Mouse (Mus musculus) liver, embryonic 14.5 days (tissue): ENCODE measurements around the gene Mdc1. TPM values are rescaled to one million over a fixed set of nuclear protein-coding genes. Genes with fewer than 3 reads are reported as not detected.

ENCODE experiments used
- ATAC-seq: fragments of 200-750 bp; cut with Nextera tagmentation; 2 replicates; pipeline ENCODE4 v1.8.0; 2017; ENCODE audit warnings: moderate number of reproducible peaks, mild to moderate bottlenecking, moderate library complexity; ENCODE audit not compliant: insufficient read depth
- DNase-seq, 3 experiments: peaks; one replicate each; pipeline ENCODE4 v3.0.0-alpha.2; 2012 to 2013; ENCODE audit warnings: low read depth in 3 of 3, low spot score in 3 of 3
- H3K27ac ChIP-seq: fragments of 300-500 bp; sonication (generic); 2 replicates; pipeline ENCODE4 v1.5.1; 2014; ENCODE audit warnings: moderate library complexity, mild to moderate bottlenecking, control low read depth, inconsistent platforms
- H3K27me3 ChIP-seq: fragments of 300-500 bp; sonication (generic); 2 replicates; pipeline ENCODE4 v1.6.1; 2014; ENCODE audit warnings: mild to moderate bottlenecking, low read length, moderate library complexity; ENCODE audit not compliant: control insufficient read depth, insufficient read depth
- H3K36me3 ChIP-seq: fragments of 300-500 bp; sonication (generic); replicated peaks from 2 replicates; pipeline ENCODE4 v1.6.1; 2014; ENCODE audit warnings: low read depth; ENCODE audit not compliant: control insufficient read depth, insufficient read depth
- H3K4me1 ChIP-seq, 2 experiments: fragments of 200-500 bp in 1 of 2; fragments of 300-500 bp in 1 of 2; sonication (generic) in 1 of 2; replicated peaks; 2 replicates each; pipeline ENCODE4 v1.6.1; 2012 to 2014; ENCODE audit warnings: antibody characterized with exemption in 1 of 2, inconsistent platforms in 1 of 2, low read length in 1 of 2; ENCODE audit not compliant: control insufficient read depth in 2 of 2, insufficient read depth in 2 of 2
- H3K4me2 ChIP-seq: fragments of 300-500 bp; sonication (generic); 2 replicates; pipeline ENCODE4 v1.6.1; 2014; ENCODE audit warnings: low read depth, mild to moderate bottlenecking, control low read depth, moderate library complexity
- H3K4me3 ChIP-seq, 2 experiments: fragments of 200-500 bp in 1 of 2; fragments of 300-500 bp in 1 of 2; sonication (generic) in 1 of 2; 2 replicates each; pipeline ENCODE4 v1.5.1; 2012 to 2014; ENCODE audit warnings: low read depth in 2 of 2, low read length in 2 of 2, mild to moderate bottlenecking in 2 of 2, control low read depth in 1 of 2, inconsistent platforms in 1 of 2, moderate library complexity in 1 of 2; ENCODE audit not compliant: insufficient read depth in 1 of 2
- H3K9ac ChIP-seq: fragments of 300-500 bp; sonication (generic); replicated peaks from 2 replicates; pipeline ENCODE4 v1.6.1; 2014; ENCODE audit warnings: mild to moderate bottlenecking, control low read depth, moderate library complexity
- H3K9me3 ChIP-seq: fragments of 300-500 bp; sonication (generic); 2 replicates; pipeline ENCODE4 v1.6.1; 2016; ENCODE audit warnings: low read length, mixed read lengths; ENCODE audit not compliant: control insufficient read depth
- CTCF ChIP-seq: IDR thresholded peaks from 2 replicates; pipeline ENCODE4 v1.5.1; 2016; ENCODE audit warnings: antibody characterized with exemption, low read depth, control low read depth
- EP300 ChIP-seq: IDR thresholded peaks from 2 replicates; pipeline ENCODE4 v1.6.1; 2016; ENCODE audit warnings: antibody characterized with exemption, low read depth
- WGBS: fragments of 180-500 bp; shearing (Covaris S2); extraction: QIAGEN DNeasy Blood & Tissue Kit; methylation state at CpG from one replicate; pipeline ENCODE4 v1.1.7; 2014; ENCODE audit not compliant: insufficient replicate concordance; 5-methylcytosine and 5-hydroxymethylcytosine counted together
- polyA plus RNA-seq, 2 experiments: library from polyadenylated mRNA; depleted of rRNA in 1 of 2; stranded (reverse) in 1 of 2; unstranded in 1 of 2; fragments of >200 nt; fragmentation: Nextera tagmentation in 1 of 2; extraction: Ambion mirVana in 1 of 2; gene quantifications; 2 replicates each; pipeline versions ENCODE4 v1.2.1 to v1.2.3; 2012 to 2014

The Mdc1 gene
- polyA plus RNA-seq, 2 experiments = 6.3 to 10.0 TPM

- Histone ChIP-seq H3K36me3 (peaks cover 53% of the 10 kb centered on the region), H3K4me1 (peaks cover 4 to 7% of the 10 kb centered on the region in 2 experiments; a peak in 2 of 4 replicates)
- WGBS = 89% methylated on average over 14 of the region's 14 CpGs
Measured at GRCm38 (mm10) chr17:35883777-35884176, 42.5 kb downstream of the Mdc1 start.

GRCm38 (mm10) chr17:35887725-35888124 is 46.4 kb downstream of the Mdc1 start:
- Histone ChIP-seq H3K4me1 (no peaks in the 10 kb centered on the region), H3K9ac (no peak overlapping the region), H3K9me3 (no peaks in the 10 kb centered on the region), H3K27ac (no peak overlapping the region), H3K36me3 (peaks cover 85% of the 10 kb centered on the region), H3K27me3 (no peaks in the 10 kb centered on the region), H3K4me3 (no peak overlapping the region), H3K4me2 (no peak overlapping the region)
- no peak for TF ChIP-seq EP300
- no peak for TF ChIP-seq CTCF
- 78% methylated on average over 16 of the region's 17 CpGs for WGBS
- DNase-seq (no peak), ATAC-seq (no peak)

More at GRCm38 (mm10) chr17:35883777-35884176, 42.5 kb downstream of the Mdc1 start:
- H3K27me3 ChIP-seq = no peaks in the 10 kb centered on the region
- ATAC-seq (no peak), DNase-seq (no peak)
- H3K9ac ChIP-seq = no peak overlapping the region
- H3K4me3 ChIP-seq = no peak overlapping the region
- H3K4me2 ChIP-seq = no peak overlapping the region
- TF ChIP-seq EP300 (no peak), CTCF (no peak)
- no peaks in the 10 kb centered on the region for H3K9me3 ChIP-seq
- H3K27ac ChIP-seq = no peak overlapping the region

GRCm38 (mm10) chr17:35896781-35897643 is 55.7 kb downstream of the Mdc1 start, which contains the start of gene 2310061I04Rik:
Gene 2310061I04Rik (minus strand): TSS chr17:35897431.
- Histone ChIP-seq H3K9me3 (no peaks in the 10 kb centered on the region), H3K4me1 (peaks cover 7 to 22% of the 10 kb centered on the region in 2 experiments; a peak in 3 of 4 replicates), H3K36me3 (peaks cover 9% of the 10 kb centered on the region), H3K4me3 (peak within 1 kb of the TSS; percentile 67 to 81), H3K9ac (peak within 1 kb of the TSS; percentile 72), H3K4me2 (peak within 1 kb of the TSS; percentile 90), H3K27me3 (no peaks in the 10 kb centered on the region), H3K27ac (peak within 1 kb of the TSS; percentile 65)
- DNase-seq = peak in 2 of 3 experiments; percentile 76 to 79
- peak; percentile 88 for ATAC-seq
- WGBS = under 1% methylated on average over 73 of the region's 86 CpGs
- no peak for TF ChIP-seq EP300
- TF ChIP-seq CTCF = no peak

- Histone ChIP-seq H3K27ac (peak overlapping the region; percentile 65), H3K4me1 (peaks cover 7 to 22% of the 10 kb centered on the region in 2 experiments; a peak in 3 of 4 replicates), H3K4me2 (peak overlapping the region; percentile 90), H3K9me3 (no peaks in the 10 kb centered on the region), H3K4me3 (peak overlapping the region; percentile 25 to 81; a peak in 3 of 4 replicates), H3K9ac (peak overlapping the region; percentile 72), H3K27me3 (no peaks in the 10 kb centered on the region), H3K36me3 (peaks cover 2% of the 10 kb centered on the region)
- ATAC-seq = peak; percentile 51
- WGBS = 32% methylated on average over 23 of the region's 23 CpGs
- TF ChIP-seq CTCF (no peak), EP300 (no peak)
- no peak for DNase-seq
Measured at GRCm38 (mm10) chr17:35897644-35898573, 56.6 kb downstream of the Mdc1 start.
